Mouse (Mus musculus): ENCODE measurements at regions not wholly inside any gene's neighbourhood (a gene's known extent, or its start where the extent isn't known, plus 50 kb on each side); places are given as distances from the start of the nearest gene placed in this dataset.
A peak's percentile ranks its signal among the peaks of the same experiment; 100 is the strongest.

- DNase-seq, result no peak
These were observed 104.6 kb downstream of the Ube2e3 start for GRCm38 (mm10) chr2:78972288-78973117.

- no peak for DNase-seq
These were observed 105.9 kb downstream of the Ube2e3 start for GRCm38 (mm10) chr2:78973811-78974210.

GRCm38 (mm10) chr2:78974683-78975392 is 106.9 kb downstream of the Ube2e3 start:
- DNase-seq, result no peak

GRCm38 (mm10) chr2:78975393-78975774 is 107.5 kb downstream of the Ube2e3 start:
- DNase-seq, result no peak

GRCm38 (mm10) chr2:78976084-78976483 is 108.2 kb downstream of the Ube2e3 start:
- DNase-seq, result no peak

GRCm38 (mm10) chr2:78977632-78978397 is 109.9 kb downstream of the Ube2e3 start:
- peak in 1 of 2 experiments; percentile 7 for DNase-seq

- DNase-seq, result no peak
These were observed 112.1 kb downstream of the Ube2e3 start for GRCm38 (mm10) chr2:78980019-78980418.

GRCm38 (mm10) chr2:78980661-78981229 is 112.8 kb downstream of the Ube2e3 start:
- DNase-seq, result no peak

GRCm38 (mm10) chr2:78983347-78983746 is 115.4 kb downstream of the Ube2e3 start:
- no peak for DNase-seq

- no peak for DNase-seq
These were observed 116.1 kb downstream of the Ube2e3 start for GRCm38 (mm10) chr2:78983944-78984498.

GRCm38 (mm10) chr2:78986984-78987383 is 119.1 kb downstream of the Ube2e3 start:
- no peak for DNase-seq

- no peak for DNase-seq
These were observed 119.5 kb downstream of the Ube2e3 start for GRCm38 (mm10) chr2:78987388-78987787.

GRCm38 (mm10) chr2:78988224-78988623 is 120.3 kb downstream of the Ube2e3 start:
- DNase-seq, result no peak

GRCm38 (mm10) chr2:78994800-78995555 is 127.1 kb downstream of the Ube2e3 start:
- DNase-seq, result no peak

GRCm38 (mm10) chr2:78998637-78999036 is 130.7 kb downstream of the Ube2e3 start:
- DNase-seq, result no peak

- no peak for DNase-seq
These were observed 131.5 kb downstream of the Ube2e3 start for GRCm38 (mm10) chr2:78999410-78999809.

GRCm38 (mm10) chr2:79004862-79005261 is 136.9 kb downstream of the Ube2e3 start:
- no peak for DNase-seq

GRCm38 (mm10) chr2:79008642-79009041 is 140.7 kb downstream of the Ube2e3 start:
- no peak for DNase-seq

- no peak for DNase-seq
These were observed 141.9 kb downstream of the Ube2e3 start for GRCm38 (mm10) chr2:79009791-79010190.

- DNase-seq, result no peak
These were observed 142.3 kb downstream of the Ube2e3 start for GRCm38 (mm10) chr2:79010273-79010672.

- no peak for DNase-seq
These were observed 151.0 kb downstream of the Ube2e3 start for GRCm38 (mm10) chr2:79018732-79019423.
